Mouse (Mus musculus) stomach, embryonic 15.5 days (tissue): ENCODE data around the gene Capn15. TPM values are rescaled to one million over a fixed set of nuclear protein-coding genes. Genes with fewer than 3 reads are reported as not detected.

Source experiments
- ATAC-seq: fragments of 200-750 bp; cut with Nextera tagmentation; 2 replicates; pipeline ENCODE4 v1.8.0; 2017; ENCODE audit warnings: low read depth, moderate number of reproducible peaks, moderate TSS enrichment; ENCODE audit not compliant: insufficient read depth, low FRiP score
- H3K27ac ChIP-seq: fragments of 300-500 bp; sonication (generic); 2 replicates; pipeline ENCODE4 v1.5.1; 2015; ENCODE audit warnings: mild to moderate bottlenecking, inconsistent platforms
- H3K27me3 ChIP-seq: fragments of 300-500 bp; sonication (generic); replicated peaks from 2 replicates; pipeline ENCODE4 v1.6.1; 2015; ENCODE audit warnings: inconsistent platforms
- H3K36me3 ChIP-seq: fragments of 300-500 bp; sonication (generic); 2 replicates; pipeline ENCODE4 v1.6.1; 2015; ENCODE audit warnings: inconsistent platforms
- H3K4me1 ChIP-seq: fragments of 300-500 bp; sonication (generic); 2 replicates; pipeline ENCODE4 v1.6.1; 2015; ENCODE audit warnings: inconsistent platforms
- H3K4me2 ChIP-seq: fragments of 300-500 bp; sonication (generic); 2 replicates; pipeline ENCODE4 v1.6.1; 2015; ENCODE audit warnings: mild to moderate bottlenecking, inconsistent platforms
- H3K4me3 ChIP-seq: fragments of 300-500 bp; sonication (generic); replicated peaks from 2 replicates; pipeline ENCODE4 v1.5.1; 2015; ENCODE audit warnings: inconsistent platforms
- H3K9ac ChIP-seq: fragments of 300-500 bp; sonication (generic); 2 replicates; pipeline ENCODE4 v1.6.1; 2015; ENCODE audit warnings: inconsistent platforms
- H3K9me3 ChIP-seq: fragments of 300-500 bp; sonication (generic); 2 replicates; pipeline ENCODE4 v1.6.1; 2016; ENCODE audit warnings: inconsistent platforms
- WGBS: fragments of 180-500 bp; shearing (Covaris S2); methylation state at CpG from one replicate; pipeline ENCODE4 v1.1.7; 2015; 5-methylcytosine and 5-hydroxymethylcytosine counted together
- polyA plus RNA-seq: library from polyadenylated mRNA; unstranded; fragments of >200 nt; fragmentation: Nextera tagmentation; extraction: Ambion mirVana; gene quantifications from 2 replicates; pipeline ENCODE4 v1.2.1, GENCODE M21; 2015

The Capn15 gene
- polyA plus RNA-seq, 1 experiment from 2014 or later: 20.4 TPM

GRCm38 (mm10) chr17:25990331-25990730 is 4.7 kb upstream of the Capn15 start:
- no peaks in the 10 kb centered on the region for H3K4me1 ChIP-seq
- no peak overlapping the region for H3K27ac ChIP-seq
- no peak for ATAC-seq
- H3K36me3 ChIP-seq: peaks cover 12% of the 10 kb centered on the region; the same call in 1 of the 2 replicates
- no peak overlapping the region for H3K4me2 ChIP-seq
- no peak overlapping the region for H3K9ac ChIP-seq
- H3K4me3 ChIP-seq: no peak overlapping the region
- WGBS: 80% methylated on average over 5 of the region's 5 CpGs
- H3K27me3 ChIP-seq: no peaks in the 10 kb centered on the region
- no peaks in the 10 kb centered on the region for H3K9me3 ChIP-seq

DNA sequence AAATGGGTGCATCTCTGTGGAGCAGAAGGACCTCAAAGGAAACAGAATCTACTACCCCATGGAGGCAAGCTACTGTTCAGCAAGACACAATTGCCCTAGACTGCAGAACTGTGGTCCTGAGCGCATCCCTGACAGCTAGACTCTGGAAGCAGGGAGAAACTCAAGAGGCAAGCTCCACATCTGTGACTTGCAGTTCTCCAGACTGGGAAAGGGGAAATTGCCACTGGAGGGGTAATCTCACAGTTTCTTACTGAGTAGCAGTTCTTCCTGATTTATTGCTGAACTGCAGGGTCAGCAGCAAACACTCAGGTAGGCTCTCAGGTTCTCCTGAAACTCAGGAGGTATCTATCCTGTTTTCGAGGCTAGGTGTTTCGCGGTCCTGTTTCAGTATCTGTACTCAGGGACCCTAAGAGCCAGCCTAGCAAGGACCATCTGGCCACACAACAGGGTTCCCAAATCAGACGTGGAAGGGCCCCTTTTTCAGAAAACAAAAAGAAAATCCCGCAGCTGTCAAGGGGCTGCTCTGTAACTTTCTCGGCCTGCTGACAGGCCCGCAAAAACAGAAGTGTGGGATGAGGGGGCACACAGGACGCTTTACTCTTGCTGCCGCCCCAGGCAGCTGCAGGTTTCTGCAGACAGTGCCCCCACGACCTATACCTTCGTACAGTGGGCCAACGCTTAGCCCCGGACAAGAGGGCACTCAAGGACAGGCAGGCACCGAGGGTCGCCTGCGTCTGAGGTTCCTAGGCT is 865 bp downstream of the Capn15 start:
- peak overlapping the region; percentile 94 for H3K4me3 ChIP-seq
- 10% methylated on average over 17 of the region's 17 CpGs for WGBS
- ATAC-seq: no peak

GRCm38 (mm10) chr17:25984066-25984465 is 1.5 kb downstream of the Capn15 start:
- no peak for ATAC-seq
- 91% methylated on average over 1 of the region's 1 CpGs for WGBS
- 0 out of 2 replicates have a peak overlapping the region, but pooled peaks have one; percentile 72 for H3K9ac ChIP-seq

More for the DNA sequence above, 865 bp downstream of the Capn15 start:
- Histone ChIP-seq H3K9ac (peak overlapping the region; percentile 72), H3K4me2 (peak overlapping the region; percentile 70), H3K36me3 (no peaks in the 10 kb centered on the region), H3K9me3 (no peaks in the 10 kb centered on the region), H3K27me3 (no peaks in the 10 kb centered on the region), H3K27ac (peak overlapping the region; percentile 85), H3K4me1 (peaks cover 17% of the 10 kb centered on the region)

GRCm38 (mm10) chr17:25982913-25983312 is 2.7 kb downstream of the Capn15 start:
- no peak overlapping the region for H3K27ac ChIP-seq
- H3K9me3 ChIP-seq: no peaks in the 10 kb centered on the region
- H3K4me2 ChIP-seq: no peak overlapping the region
- H3K4me1 ChIP-seq: peaks cover 19% of the 10 kb centered on the region
- no peak overlapping the region for H3K9ac ChIP-seq
- no peaks in the 10 kb centered on the region for H3K36me3 ChIP-seq
- ATAC-seq: no peak
- H3K27me3 ChIP-seq: no peaks in the 10 kb centered on the region
- H3K4me3 ChIP-seq: no peak overlapping the region
- 84% methylated on average over 3 of the region's 3 CpGs for WGBS

More at GRCm38 (mm10) chr17:25984066-25984465, 1.5 kb downstream of the Capn15 start:
- no peaks in the 10 kb centered on the region for H3K9me3 ChIP-seq
- peaks cover 19% of the 10 kb centered on the region for H3K4me1 ChIP-seq
- H3K27me3 ChIP-seq: no peaks in the 10 kb centered on the region
- no peaks in the 10 kb centered on the region for H3K36me3 ChIP-seq
- no peak overlapping the region for H3K27ac ChIP-seq
- peak overlapping the region; percentile 70 for H3K4me2 ChIP-seq
- H3K4me3 ChIP-seq: peak overlapping the region; percentile 94

DNA sequence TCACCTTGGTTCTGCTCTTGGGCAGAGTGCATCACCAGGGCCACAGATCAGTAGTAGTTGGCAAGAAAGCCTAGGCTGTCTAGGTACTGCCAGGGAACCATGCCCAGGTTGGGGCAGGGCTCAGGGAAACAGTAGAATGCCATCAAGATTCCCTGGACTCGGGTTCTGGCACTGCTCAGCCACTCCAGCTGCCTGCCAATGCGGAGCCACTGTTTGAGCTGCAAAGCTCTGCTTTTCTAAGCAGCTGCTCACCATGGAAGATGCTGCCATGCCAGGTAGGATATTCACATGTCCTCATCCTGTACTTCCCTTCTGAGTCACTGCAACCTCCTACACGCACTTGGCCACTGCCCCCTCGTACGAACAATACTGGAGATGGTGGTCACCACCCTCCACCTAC is 4.7 kb downstream of the Capn15 start:
- no peaks in the 10 kb centered on the region for H3K36me3 ChIP-seq
- WGBS: 90% methylated on average over 5 of the region's 5 CpGs
- H3K27me3 ChIP-seq: no peaks in the 10 kb centered on the region
- no peak for ATAC-seq
- H3K4me2 ChIP-seq: no peak overlapping the region
- H3K9me3 ChIP-seq: no peaks in the 10 kb centered on the region
- no peak overlapping the region for H3K4me3 ChIP-seq
- no peak overlapping the region for H3K9ac ChIP-seq
- H3K27ac ChIP-seq: no peak overlapping the region
- H3K4me1 ChIP-seq: peaks cover 19% of the 10 kb centered on the region

DNA sequence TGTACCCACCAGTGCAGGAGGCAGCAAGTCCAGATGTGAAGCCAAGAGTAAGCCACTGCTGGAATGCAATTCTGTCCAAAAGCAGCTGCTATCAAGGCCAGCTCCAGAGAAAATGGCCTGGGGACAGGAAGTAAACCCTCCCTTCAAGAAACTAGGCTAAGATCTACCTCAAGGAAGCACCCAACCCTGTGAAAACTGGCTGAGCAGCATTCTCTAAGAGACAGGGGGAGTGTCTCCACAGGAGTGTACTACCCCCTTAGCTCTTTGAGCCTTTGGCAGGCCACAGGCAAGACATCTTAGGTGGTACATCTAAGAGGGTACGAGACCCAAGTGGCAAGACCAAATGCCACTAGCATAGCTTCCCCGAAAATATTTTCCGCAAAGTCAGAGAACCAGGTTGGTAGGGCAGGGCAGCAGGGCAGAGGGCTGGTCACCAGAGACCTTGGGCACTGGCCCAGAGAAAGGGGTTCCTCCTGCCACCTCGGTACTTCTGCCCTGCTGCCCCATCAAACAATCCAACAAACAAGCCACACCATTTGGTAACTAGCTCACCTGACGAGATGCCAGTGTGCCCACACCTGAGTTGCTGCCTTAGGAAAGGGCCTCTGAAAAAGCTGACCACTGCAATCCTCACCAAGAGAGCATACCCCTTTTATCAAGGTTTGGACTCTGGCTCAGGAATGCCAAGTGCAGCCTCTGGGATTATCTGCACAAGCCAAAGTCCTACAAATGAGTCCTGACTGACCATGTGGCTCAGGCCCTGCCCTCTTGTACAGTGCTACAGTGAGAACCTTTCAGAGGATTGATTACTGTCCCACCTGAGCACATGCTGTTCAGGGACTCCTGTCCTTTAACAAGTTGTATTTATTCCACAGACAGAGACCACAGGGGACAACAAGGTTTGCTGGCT is 5.5 kb downstream of the Capn15 start:
- Histone ChIP-seq H3K4me1 (peaks cover 19% of the 10 kb centered on the region), H3K4me3 (no peak overlapping the region), H3K36me3 (no peaks in the 10 kb centered on the region), H3K27me3 (no peaks in the 10 kb centered on the region), H3K4me2 (peak overlapping the region; percentile 23; the same call in 1 of the 2 replicates), H3K9me3 (no peaks in the 10 kb centered on the region), H3K9ac (no peak overlapping the region), H3K27ac (peak overlapping the region; percentile 44; the same call in 1 of the 2 replicates)
- no peak for ATAC-seq
- 84% methylated on average over 5 of the region's 5 CpGs for WGBS

DNA sequence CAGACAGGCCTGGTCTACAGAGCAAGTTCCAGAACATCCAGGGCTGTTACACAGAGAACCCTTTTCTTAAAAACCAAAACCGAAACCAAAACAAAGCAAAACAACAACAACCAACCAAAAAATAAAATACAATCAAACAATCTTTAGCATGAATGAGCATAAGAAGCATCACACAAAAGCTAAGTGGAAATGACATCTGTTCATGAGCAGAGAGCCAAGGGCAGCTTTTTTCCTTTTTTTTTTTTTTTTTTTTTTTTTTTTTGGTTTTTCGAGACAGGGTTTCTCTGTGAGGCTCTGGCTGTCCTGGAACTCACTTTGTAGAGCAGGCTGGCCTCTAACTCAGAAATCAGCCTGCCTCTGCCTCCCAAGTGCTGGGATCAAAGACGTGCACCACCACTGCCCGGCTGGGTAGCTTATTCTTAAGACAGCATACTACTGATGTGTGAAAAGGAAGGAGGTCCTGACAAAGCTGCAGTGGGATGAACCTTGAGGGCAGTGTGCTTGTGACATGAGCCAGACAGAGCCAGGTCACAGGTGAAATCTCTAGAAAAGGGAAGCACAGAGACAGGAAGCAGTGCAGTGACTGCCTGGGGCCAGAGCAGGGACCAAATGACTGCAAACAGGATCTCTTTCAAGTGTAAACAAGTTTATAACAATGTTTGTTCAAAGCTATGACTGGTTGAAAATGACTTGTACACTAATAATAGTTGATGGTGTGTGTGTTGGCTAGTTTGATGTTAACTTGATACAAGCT is 14.5 kb downstream of the Capn15 start:
- H3K9me3 ChIP-seq: no peaks in the 10 kb centered on the region
- no peaks in the 10 kb centered on the region for H3K36me3 ChIP-seq
- 72% methylated on average over 4 of the region's 4 CpGs for WGBS
- H3K4me3 ChIP-seq: no peak overlapping the region
- no peaks in the 10 kb centered on the region for H3K27me3 ChIP-seq
- H3K27ac ChIP-seq: no peak overlapping the region
- H3K9ac ChIP-seq: no peak overlapping the region
- H3K4me1 ChIP-seq: 0 out of 2 replicates have a peak, but pooled peaks cover 7% of the 10 kb centered on the region
- no peak overlapping the region for H3K4me2 ChIP-seq
- no peak for ATAC-seq

- H3K9me3 ChIP-seq: no peaks in the 10 kb centered on the region
- H3K4me3 ChIP-seq: no peak overlapping the region
- H3K36me3 ChIP-seq: no peaks in the 10 kb centered on the region
- WGBS: 89% methylated on average over 9 of the region's 9 CpGs
- no peak overlapping the region for H3K4me2 ChIP-seq
- H3K9ac ChIP-seq: no peak overlapping the region
- H3K27me3 ChIP-seq: no peaks in the 10 kb centered on the region
- no peak for ATAC-seq
- H3K27ac ChIP-seq: no peak overlapping the region
- H3K4me1 ChIP-seq: 0 out of 2 replicates have a peak, but pooled peaks cover 7% of the 10 kb centered on the region
These were observed 15.1 kb downstream of the Capn15 start for GRCm38 (mm10) chr17:25970448-25970847.

GRCm38 (mm10) chr17:25968176-25968575 is 17.4 kb downstream of the Capn15 start:
- no peaks in the 10 kb centered on the region for H3K27me3 ChIP-seq
- no peak overlapping the region for H3K4me3 ChIP-seq
- peak; percentile 82 for ATAC-seq
- no peaks in the 10 kb centered on the region for H3K36me3 ChIP-seq
- 0 out of 2 replicates have a peak, but pooled peaks cover 7% of the 10 kb centered on the region for H3K4me1 ChIP-seq
- 82% methylated on average over 1 of the region's 1 CpGs for WGBS
- peak overlapping the region; percentile 36; the same call in 1 of the 2 replicates for H3K27ac ChIP-seq
- no peak overlapping the region for H3K4me2 ChIP-seq
- no peak overlapping the region for H3K9ac ChIP-seq
- H3K9me3 ChIP-seq: no peaks in the 10 kb centered on the region

DNA sequence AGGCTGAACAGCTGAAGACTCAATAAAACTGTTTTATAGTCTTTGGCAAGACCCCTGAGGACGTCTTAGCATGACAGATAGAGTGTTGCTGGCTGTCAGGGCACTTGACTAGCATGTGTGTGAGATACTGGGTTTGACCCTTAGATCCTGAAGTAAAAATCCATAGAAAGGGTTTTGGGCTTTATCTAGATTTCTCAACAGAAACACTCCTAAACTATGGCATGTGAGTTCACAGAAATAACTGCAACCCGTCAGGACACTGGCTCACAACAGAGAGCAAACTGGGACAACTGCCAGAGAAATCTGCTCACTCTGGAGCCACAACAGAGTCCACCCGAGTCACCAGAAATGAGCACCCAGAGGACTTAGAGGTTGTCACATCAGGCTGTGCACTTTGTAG is 17.9 kb downstream of the Capn15 start:
- 46% methylated on average over 3 of the region's 3 CpGs for WGBS
- Histone ChIP-seq H3K9me3 (no peaks in the 10 kb centered on the region), H3K36me3 (no peaks in the 10 kb centered on the region), H3K27ac (peak overlapping the region; percentile 36; the same call in 1 of the 2 replicates), H3K4me3 (no peak overlapping the region), H3K4me1 (0 out of 2 replicates have a peak, but pooled peaks cover 7% of the 10 kb centered on the region), H3K9ac (no peak overlapping the region), H3K4me2 (no peak overlapping the region), H3K27me3 (no peaks in the 10 kb centered on the region)
- no peak for ATAC-seq

DNA sequence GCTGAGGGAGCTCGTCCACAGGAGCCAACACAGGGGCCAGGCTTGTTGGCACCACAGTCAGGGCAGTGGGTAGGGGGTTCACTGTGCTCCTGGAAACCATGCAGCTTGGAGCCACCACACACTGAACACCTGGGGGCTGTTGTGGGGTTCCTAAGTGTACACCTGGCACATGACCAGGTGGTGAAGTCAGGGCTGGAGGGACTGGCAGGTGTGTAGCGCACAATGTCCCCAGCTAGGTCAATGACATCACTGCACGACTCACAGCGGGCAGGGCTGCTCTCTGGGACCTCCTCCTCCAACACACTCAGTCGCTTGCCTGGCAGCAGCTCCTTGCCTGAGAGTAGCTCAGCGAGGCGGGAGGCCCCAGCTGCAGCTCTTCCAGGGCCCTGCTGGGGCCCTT is 21.3 kb downstream of the Capn15 start:
- no peak overlapping the region for H3K4me2 ChIP-seq
- no peak overlapping the region for H3K9ac ChIP-seq
- WGBS: 80% methylated on average over 7 of the region's 7 CpGs
- peaks cover 18% of the 10 kb centered on the region; the same call in 1 of the 2 replicates for H3K36me3 ChIP-seq
- no peak overlapping the region for H3K27ac ChIP-seq
- no peaks in the 10 kb centered on the region for H3K9me3 ChIP-seq
- ATAC-seq: 0 out of 2 replicates have a peak, but pooled peaks have one; percentile 10
- H3K4me3 ChIP-seq: no peak overlapping the region
- H3K27me3 ChIP-seq: no peaks in the 10 kb centered on the region
- H3K4me1 ChIP-seq: 0 out of 2 replicates have a peak, but pooled peaks cover 7% of the 10 kb centered on the region
